Mouse (Mus musculus): ENCODE results near the gene Gfpt2. TPM values are rescaled to one million over a fixed set of nuclear protein-coding genes. Genes with fewer than 3 reads are reported as not detected.

The Gfpt2 gene
- total and polyA plus RNA-seq, 2 experiments from 2014 or later = 3.9 to 6.0 TPM

DNA sequence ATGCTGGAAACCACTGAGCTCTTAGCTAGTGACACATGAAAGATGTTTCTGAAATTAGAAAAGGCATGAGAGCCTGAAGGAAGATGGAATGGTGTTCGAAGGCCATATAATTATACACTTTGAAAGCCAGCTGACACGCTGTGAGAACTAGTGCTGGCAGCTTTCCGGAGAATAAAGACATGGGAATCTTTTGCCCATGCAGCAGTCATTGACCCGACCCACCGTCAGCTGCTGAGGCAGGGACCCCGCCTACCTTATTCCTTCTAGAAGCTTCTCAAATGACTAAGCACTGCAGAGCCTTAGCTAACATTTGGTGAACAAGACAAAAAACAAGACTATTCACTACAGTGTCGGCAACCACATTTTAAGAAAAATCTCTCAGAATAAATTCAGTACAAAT, 25.7 kb downstream of the Gfpt2 start:
- ATAC-seq (ENCODE audit: low FRiP score) (no peak), DNase-seq (ENCODE audit: low spot score) (no peak)
- WGBS = 73% methylated on average over 7 of the region's 7 CpGs
- no peaks in the 10 kb centered on the region for H3K4me1 ChIP-seq (ENCODE audit: insufficient read depth, low read length)
- H3K9ac ChIP-seq (replicated peaks; ENCODE audit: low read length, poor library complexity, severe bottlenecking) = no peak overlapping the region
- H3K4me2 ChIP-seq (ENCODE audit: low read depth, low read length, poor library complexity, severe bottlenecking) = no peak overlapping the region
- H3K9me3 ChIP-seq (ENCODE audit: low read length) = no peaks in the 10 kb centered on the region
- H3K27ac ChIP-seq (ENCODE audit: low read depth, low read length) = no peak overlapping the region
- no peaks in the 10 kb centered on the region for H3K27me3 ChIP-seq (ENCODE audit: insufficient read depth, low read length)
- TF ChIP-seq CTCF (IDR thresholded peaks at IDR 0.05) = no peak
- H3K4me3 ChIP-seq (ENCODE audit: low read depth, low read length) = no peak overlapping the region
- H3K36me3 ChIP-seq (ENCODE audit: insufficient read depth, low read length) = peaks cover 19% of the 10 kb centered on the region

- Histone ChIP-seq H3K9me3 (ENCODE audit: low read length) (no peaks in the 10 kb centered on the region), H3K27ac (ENCODE audit: low read depth, low read length) (no peak overlapping the region), H3K36me3 (ENCODE audit: insufficient read depth, low read length) (peaks cover 23% of the 10 kb centered on the region), H3K4me2 (ENCODE audit: low read depth, low read length, poor library complexity, severe bottlenecking) (no peak overlapping the region), H3K4me3 (ENCODE audit: low read depth, low read length) (no peak overlapping the region), H3K27me3 (ENCODE audit: insufficient read depth, low read length) (no peaks in the 10 kb centered on the region), H3K9ac (replicated peaks; ENCODE audit: low read length, poor library complexity, severe bottlenecking) (no peak overlapping the region), H3K4me1 (ENCODE audit: insufficient read depth, low read length) (no peaks in the 10 kb centered on the region)
- 97% methylated on average over 2 of the region's 2 CpGs for WGBS
- no peak for TF ChIP-seq CTCF (IDR thresholded peaks at IDR 0.05)
- ATAC-seq (ENCODE audit: low FRiP score) (no peak), DNase-seq (ENCODE audit: low spot score) (no peak)
Observed at GRCm38 (mm10) chr11:49820928-49821327, 26.9 kb downstream of the Gfpt2 start.

DNA sequence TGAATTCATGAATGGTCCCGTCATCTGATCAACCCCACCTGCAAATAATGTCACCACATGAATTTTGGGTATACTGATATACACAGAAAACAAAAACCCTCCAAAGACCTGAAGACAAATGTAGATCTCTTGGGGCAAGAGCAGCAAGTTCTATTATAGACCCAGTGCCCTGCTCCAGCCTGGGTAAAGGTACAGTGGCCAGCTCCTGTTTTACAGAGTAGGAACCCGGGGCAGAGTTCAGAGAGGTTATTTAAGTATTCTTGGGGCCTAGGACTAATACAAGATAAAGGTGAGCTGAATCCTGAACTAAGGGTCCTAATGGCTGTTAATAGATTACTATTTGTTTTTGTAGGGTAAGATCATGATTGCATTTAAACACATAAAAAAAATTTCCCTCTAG, 27.6 kb downstream of the Gfpt2 start:
- Histone ChIP-seq H3K27me3 (ENCODE audit: insufficient read depth, low read length) (no peaks in the 10 kb centered on the region), H3K9me3 (ENCODE audit: low read length) (no peaks in the 10 kb centered on the region), H3K36me3 (ENCODE audit: insufficient read depth, low read length) (peaks cover 21% of the 10 kb centered on the region), H3K9ac (replicated peaks; ENCODE audit: low read length, poor library complexity, severe bottlenecking) (no peak overlapping the region), H3K4me2 (ENCODE audit: low read depth, low read length, poor library complexity, severe bottlenecking) (no peak overlapping the region), H3K4me3 (ENCODE audit: low read depth, low read length) (no peak overlapping the region), H3K27ac (ENCODE audit: low read depth, low read length) (no peak overlapping the region), H3K4me1 (ENCODE audit: insufficient read depth, low read length) (no peaks in the 10 kb centered on the region)
- ATAC-seq (ENCODE audit: low FRiP score) (no peak), DNase-seq (ENCODE audit: low spot score) (no peak)
- TF ChIP-seq CTCF (IDR thresholded peaks at IDR 0.05) = no peak
- WGBS = 89% methylated on average over 2 of the region's 2 CpGs

DNA sequence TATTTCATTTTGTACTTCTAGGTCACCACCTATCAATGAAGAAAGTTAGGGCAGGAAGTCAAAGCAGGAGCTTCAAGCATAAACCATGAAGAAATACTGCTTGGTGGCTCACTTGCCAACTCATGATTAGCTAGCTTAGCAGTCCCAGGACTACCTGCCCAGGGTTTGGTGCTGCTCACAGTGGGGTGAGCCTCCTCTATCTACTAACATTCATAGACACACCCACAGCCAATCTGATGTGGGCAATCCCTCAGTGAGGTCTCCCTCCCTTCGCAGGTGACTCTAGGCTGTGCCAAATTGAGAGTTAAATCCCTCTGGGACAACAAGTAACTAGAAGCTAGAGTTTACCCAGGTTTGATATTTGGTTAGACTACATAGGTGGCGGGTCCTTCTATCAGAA, 28.4 kb downstream of the Gfpt2 start:
- no peak for DNase-seq (ENCODE audit: low spot score)
- Histone ChIP-seq H3K4me1 (ENCODE audit: insufficient read depth, low read length) (no peaks in the 10 kb centered on the region), H3K4me3 (ENCODE audit: low read depth, low read length) (no peak overlapping the region), H3K27ac (ENCODE audit: low read depth, low read length) (no peak overlapping the region), H3K9me3 (ENCODE audit: low read length) (no peaks in the 10 kb centered on the region), H3K27me3 (ENCODE audit: insufficient read depth, low read length) (no peaks in the 10 kb centered on the region), H3K36me3 (ENCODE audit: insufficient read depth, low read length) (peaks cover 24% of the 10 kb centered on the region), H3K4me2 (ENCODE audit: low read depth, low read length, poor library complexity, severe bottlenecking) (no peak overlapping the region), H3K9ac (replicated peaks; ENCODE audit: low read length, poor library complexity, severe bottlenecking) (no peak overlapping the region)
- TF ChIP-seq CTCF (IDR thresholded peaks at IDR 0.05) = no peak
- no peak for ATAC-seq (ENCODE audit: low FRiP score)
- 96% methylated on average over 2 of the region's 2 CpGs for WGBS

GRCm38 (mm10) chr11:49824896-49825295, 30.9 kb downstream of the Gfpt2 start:
- no peaks in the 10 kb centered on the region for H3K27me3 ChIP-seq (ENCODE audit: insufficient read depth, low read length)
- H3K27ac ChIP-seq (ENCODE audit: low read depth, low read length) = no peak overlapping the region
- ATAC-seq (ENCODE audit: low FRiP score) (no peak), DNase-seq (ENCODE audit: low spot score) (no peak)
- peaks cover 29% of the 10 kb centered on the region for H3K36me3 ChIP-seq (ENCODE audit: insufficient read depth, low read length)
- H3K9me3 ChIP-seq (ENCODE audit: low read length) = no peaks in the 10 kb centered on the region
- H3K4me1 ChIP-seq (ENCODE audit: insufficient read depth, low read length) = no peaks in the 10 kb centered on the region
- WGBS = 50% methylated on average over 2 of the region's 2 CpGs
- H3K4me2 ChIP-seq (ENCODE audit: low read depth, low read length, poor library complexity, severe bottlenecking) = no peak overlapping the region
- H3K4me3 ChIP-seq (ENCODE audit: low read depth, low read length) = no peak overlapping the region
- no peak overlapping the region for H3K9ac ChIP-seq (replicated peaks; ENCODE audit: low read length, poor library complexity, severe bottlenecking)
- TF ChIP-seq CTCF (IDR thresholded peaks at IDR 0.05) = peak; percentile 73

GRCm38 (mm10) chr11:49827243-49827642, 33.3 kb downstream of the Gfpt2 start:
- WGBS = 35% methylated on average over 6 of the region's 6 CpGs
- no peak overlapping the region; the same call in 1 of the 2 replicates for H3K9ac ChIP-seq (replicated peaks; ENCODE audit: low read length, poor library complexity, severe bottlenecking)

More at GRCm38 (mm10) chr11:49827243-49827642, 33.3 kb downstream of the Gfpt2 start:
- no peaks in the 10 kb centered on the region for H3K4me1 ChIP-seq (ENCODE audit: insufficient read depth, low read length)
- DNase-seq (ENCODE audit: low spot score) = no peak
- H3K36me3 ChIP-seq (ENCODE audit: insufficient read depth, low read length) = peaks cover 30% of the 10 kb centered on the region
- H3K27ac ChIP-seq (ENCODE audit: low read depth, low read length) = no peak overlapping the region
- no peak for ATAC-seq (ENCODE audit: low FRiP score)
- H3K4me3 ChIP-seq (ENCODE audit: low read depth, low read length) = no peak overlapping the region
- H3K9me3 ChIP-seq (ENCODE audit: low read length) = no peaks in the 10 kb centered on the region
- TF ChIP-seq CTCF (IDR thresholded peaks at IDR 0.05) = no peak
- H3K4me2 ChIP-seq (ENCODE audit: low read depth, low read length, poor library complexity, severe bottlenecking) = no peak overlapping the region
- no peaks in the 10 kb centered on the region for H3K27me3 ChIP-seq (ENCODE audit: insufficient read depth, low read length)

Data from midbrain, postnatal 0 days (tissue).